Mouse (Mus musculus) heart, adult 2 months (tissue): Measurements from ENCODE around the gene Elob. TPM values are rescaled to one million over a fixed set of nuclear protein-coding genes. Genes with fewer than 3 reads are reported as not detected.

ENCODE experiments used
- DNase-seq, 2 experiments: peaks; one replicate each; pipeline ENCODE4 v3.0.0; 2021
- H3K27ac ChIP-seq: fragments of 200-600 bp; 2 replicates; pipeline ENCODE4 v1.8.1; 2022
- H3K27me3 ChIP-seq: fragments of 200-500 bp; 2 replicates; pipeline ENCODE4 v1.6.1; 2012; ENCODE audit warnings: mild to moderate bottlenecking, low read length, inconsistent platforms, mixed read lengths; ENCODE audit not compliant: control insufficient read depth, insufficient read depth
- H3K36me3 ChIP-seq: fragments of 200-500 bp; 2 replicates; pipeline ENCODE4 v1.6.1; 2012; ENCODE audit warnings: low read length, inconsistent platforms; ENCODE audit not compliant: control insufficient read depth, insufficient read depth
- H3K4me1 ChIP-seq: fragments of 200-500 bp; 2 replicates; pipeline ENCODE4 v1.6.1; 2011; ENCODE audit warnings: low read length; ENCODE audit not compliant: control insufficient read depth, insufficient read depth
- H3K4me3 ChIP-seq: fragments of 200-600 bp; 2 replicates; pipeline ENCODE4 v1.8.1; 2022
- H3K79me2 ChIP-seq: fragments of 200-500 bp; replicated peaks from 2 replicates; pipeline ENCODE4 v1.6.1; 2012; ENCODE audit warnings: mild to moderate bottlenecking, inconsistent platforms, low read length, moderate library complexity, mixed read lengths; ENCODE audit not compliant: control insufficient read depth, insufficient read depth
- H3K9ac ChIP-seq: fragments of 200-500 bp; 2 replicates; pipeline ENCODE4 v1.6.1; 2012; ENCODE audit warnings: low read depth, mild to moderate bottlenecking, control low read depth, inconsistent platforms, low read length, mixed read lengths
- CTCF ChIP-seq: fragments of 200-600 bp; IDR thresholded peaks from 2 replicates; pipeline ENCODE4 v1.8.1; 2022; ENCODE audit warnings: antibody characterized with exemption, mild to moderate bottlenecking, moderate library complexity
- EP300 ChIP-seq: fragments of 200-500 bp; IDR thresholded peaks from 2 replicates; pipeline ENCODE4 v1.6.1; 2011; ENCODE audit warnings: low read depth, low read length, control low read depth; ENCODE audit not compliant: insufficient read depth
- POLR2A ChIP-seq: fragments of 200-500 bp; IDR thresholded peaks from 2 replicates; pipeline ENCODE4 v1.6.1; 2011; ENCODE audit warnings: mild to moderate bottlenecking, low read depth, low read length, control low read depth; ENCODE audit not compliant: insufficient read depth
- WGBS: fragments of 180-500 bp; shearing (Covaris S2); methylation state at CpG from one replicate; pipeline ENCODE4 v1.1.7; 2018; 5-methylcytosine and 5-hydroxymethylcytosine counted together
- intact Hi-C: fragments of 180-260 bp; cut with DNase I; formaldehyde crosslinking; loops from one replicate; pipeline ENCODE4 v1.15.1; 2025
- polyA plus RNA-seq: library from polyadenylated mRNA; depleted of rRNA; stranded (reverse); fragments of >200 nt; gene quantifications from 2 replicates; pipeline ENCODE4 v1.2.3, GENCODE M21; 2012
- total RNA-seq, 2 experiments: library from RNA; stranded (reverse); gene quantifications; 2 replicates each; pipeline ENCODE4 v1.2.3; 2021

Elob gene
- total and polyA plus RNA-seq, 3 experiments = 325 to 511 (median 371) TPM

- WGBS = 83% methylated on average over 15 of the region's 15 CpGs
- Histone ChIP-seq H3K9ac (no peak within 1 kb of the TSS), H3K4me1 (no peaks in the 10 kb centered on the region), H3K27ac (no peak within 1 kb of the TSS), H3K36me3 (no peaks in the 10 kb centered on the region), H3K27me3 (no peaks in the 10 kb centered on the region), H3K79me2 (no peaks in the 10 kb centered on the region), H3K4me3 (no peak within 1 kb of the TSS)
- TF ChIP-seq POLR2A = no peak
- TF ChIP-seq CTCF = no peak
- TF ChIP-seq EP300 = no peak
- intact Hi-C loops = no loop called here
- DNase-seq = no peak
These were observed 38.8 kb upstream of the Elob start, which contains the start of gene Prss21 for GRCm38 (mm10) chr17:23867756-23868155. TSS of gene Prss21 (plus strand) at chr17:23868056.

DNA sequence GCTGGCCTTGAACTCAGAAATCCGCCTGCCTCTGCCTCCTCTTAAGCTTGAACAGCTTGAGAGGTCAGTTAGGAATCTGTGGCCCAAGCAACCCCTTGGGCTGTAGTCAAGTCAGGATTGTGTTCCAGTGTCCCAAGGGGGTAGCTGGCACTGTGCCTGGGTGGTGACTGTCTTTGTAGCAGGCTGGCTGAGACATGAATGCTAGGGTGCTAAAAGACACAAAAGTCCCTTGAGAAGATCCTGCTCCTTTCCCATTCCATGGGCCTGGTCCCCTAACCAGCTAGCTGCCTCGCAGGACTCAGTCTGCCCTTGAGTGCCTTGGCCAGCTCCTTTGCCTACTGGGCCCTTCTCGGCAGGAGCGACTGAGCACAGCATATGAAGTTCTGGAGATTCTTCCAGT lies 34.0 kb upstream of the Elob start:
- no peak for TF ChIP-seq CTCF
- TF ChIP-seq POLR2A = no peak
- TF ChIP-seq EP300 = no peak
- intact Hi-C loops = no loop called here
- 80% methylated on average over 4 of the region's 4 CpGs for WGBS
- no peak overlapping the region for H3K27ac ChIP-seq
- H3K9ac ChIP-seq = no peak overlapping the region
- DNase-seq = no peak
- H3K4me1 ChIP-seq = no peaks in the 10 kb centered on the region
- H3K79me2 ChIP-seq = no peaks in the 10 kb centered on the region
- no peak overlapping the region for H3K4me3 ChIP-seq
- no peaks in the 10 kb centered on the region for H3K36me3 ChIP-seq
- no peaks in the 10 kb centered on the region for H3K27me3 ChIP-seq

DNA sequence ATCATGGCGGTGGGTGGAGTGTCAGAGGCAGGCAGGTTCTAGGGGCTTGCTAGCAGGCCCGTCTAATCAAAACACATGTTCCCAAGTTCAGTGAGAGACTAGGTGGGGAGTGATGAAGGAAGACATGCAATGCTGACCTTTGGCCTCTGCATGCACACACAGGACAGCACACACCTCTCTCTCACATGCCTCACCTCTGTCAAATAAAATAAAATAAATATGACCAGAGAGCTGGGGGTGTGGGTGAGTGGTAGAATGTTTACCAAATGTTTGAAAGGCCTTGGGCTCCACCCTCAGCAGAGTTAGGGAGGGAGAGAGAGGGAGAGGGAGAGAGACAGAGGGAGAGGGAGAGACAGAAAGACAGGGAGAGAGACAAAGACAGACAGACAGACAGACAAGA lies 29.0 kb upstream of the Elob start:
- Histone ChIP-seq H3K4me3 (no peak overlapping the region), H3K27ac (no peak overlapping the region), H3K4me1 (no peaks in the 10 kb centered on the region), H3K27me3 (no peaks in the 10 kb centered on the region), H3K79me2 (no peaks in the 10 kb centered on the region), H3K9ac (no peak overlapping the region), H3K36me3 (no peaks in the 10 kb centered on the region)
- 76% methylated on average over 2 of the region's 2 CpGs for WGBS
- no peak for DNase-seq
- intact Hi-C loops = no loop called here
- TF ChIP-seq POLR2A = no peak
- TF ChIP-seq CTCF = no peak
- no peak for TF ChIP-seq EP300

DNA sequence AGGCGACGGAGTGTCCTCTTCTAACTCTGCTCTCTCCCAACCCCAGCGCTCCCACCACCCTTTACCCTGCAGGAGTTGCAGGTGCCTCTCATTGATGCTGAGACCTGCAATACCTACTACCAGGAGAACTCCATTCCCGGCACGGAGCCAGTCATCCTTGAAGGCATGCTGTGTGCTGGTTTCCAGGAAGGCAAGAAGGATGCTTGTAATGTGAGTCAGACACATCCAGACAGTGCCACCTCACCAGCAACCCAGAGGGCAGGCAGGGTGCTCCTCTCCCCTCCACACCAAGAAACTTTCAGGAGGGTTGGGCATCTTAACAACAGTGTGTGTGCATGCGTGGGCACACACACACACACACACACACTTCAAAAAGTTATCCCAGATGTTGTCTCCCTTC lies 28.3 kb upstream of the Elob start:
- no peaks in the 10 kb centered on the region for H3K27me3 ChIP-seq
- no peaks in the 10 kb centered on the region for H3K79me2 ChIP-seq
- no peak overlapping the region for H3K9ac ChIP-seq
- H3K4me1 ChIP-seq = no peaks in the 10 kb centered on the region
- H3K4me3 ChIP-seq = no peak overlapping the region
- no peak overlapping the region for H3K27ac ChIP-seq
- TF ChIP-seq EP300 (no peak), POLR2A (no peak), CTCF (no peak)
- intact Hi-C loops = no loop called here
- DNase-seq = no peak
- WGBS = 81% methylated on average over 6 of the region's 6 CpGs
- H3K36me3 ChIP-seq = no peaks in the 10 kb centered on the region

DNA sequence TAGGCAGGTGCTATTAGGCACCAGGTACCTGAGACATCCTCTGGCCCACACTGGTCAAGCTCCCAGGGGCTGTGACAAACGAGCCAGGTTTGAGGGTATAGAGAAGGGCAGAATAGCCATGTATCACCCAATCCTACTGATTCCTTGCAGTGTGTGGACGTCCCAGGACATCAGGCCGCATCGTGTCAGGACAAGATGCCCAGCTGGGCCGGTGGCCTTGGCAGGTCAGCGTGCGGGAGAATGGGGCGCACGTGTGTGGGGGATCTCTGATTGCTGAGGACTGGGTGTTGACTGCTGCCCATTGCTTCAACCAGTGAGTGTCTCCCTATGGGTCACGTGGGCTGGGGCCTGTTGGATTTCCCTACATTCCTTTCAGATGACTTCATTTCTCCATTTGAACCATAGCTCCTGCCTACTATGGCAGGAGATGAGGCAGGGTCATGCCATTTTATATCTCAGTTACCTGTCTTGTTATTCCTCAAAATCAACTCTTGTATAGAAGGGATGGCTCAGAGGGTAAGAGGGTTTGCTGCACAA lies 25.4 kb upstream of the Elob start:
- Histone ChIP-seq H3K4me3 (no peak overlapping the region), H3K4me1 (no peaks in the 10 kb centered on the region), H3K79me2 (no peaks in the 10 kb centered on the region), H3K9ac (no peak overlapping the region), H3K27ac (no peak overlapping the region), H3K36me3 (no peaks in the 10 kb centered on the region), H3K27me3 (no peaks in the 10 kb centered on the region)
- TF ChIP-seq EP300 = no peak
- TF ChIP-seq CTCF = no peak
- no peak for TF ChIP-seq POLR2A
- 59% methylated on average over 10 of the region's 10 CpGs for WGBS
- intact Hi-C loops = no loop called here
- no peak for DNase-seq

- Histone ChIP-seq H3K4me1 (no peaks in the 10 kb centered on the region), H3K9ac (no peak overlapping the region), H3K79me2 (no peaks in the 10 kb centered on the region), H3K27me3 (no peaks in the 10 kb centered on the region), H3K27ac (no peak overlapping the region), H3K4me3 (no peak overlapping the region), H3K36me3 (no peaks in the 10 kb centered on the region)
- peak in 1 of 2 experiments; percentile 49 for DNase-seq
- WGBS = 46% methylated on average over 5 of the region's 5 CpGs
- intact Hi-C loops = loop anchor here (1.0 kb wide), 1 partner anchor 107 kb away; no protein-coding TSS in a partner anchor
- TF ChIP-seq POLR2A = no peak
- peak; percentile 62 for TF ChIP-seq CTCF
These were observed 24.4 kb upstream of the Elob start for GRCm38 (mm10) chr17:23853292-23853691.
